Mouse (Mus musculus) neural tube, embryonic 15.5 days (tissue): Measurements from ENCODE around the gene Banf1. TPM values are rescaled to one million over a fixed set of nuclear protein-coding genes. Genes with fewer than 3 reads are reported as not detected.

Source experiments
- ATAC-seq: fragments of 200-750 bp; cut with Nextera tagmentation; 2 replicates; pipeline ENCODE4 v1.8.0; 2017; ENCODE audit warnings: mild to moderate bottlenecking, moderate TSS enrichment, moderate library complexity; ENCODE audit not compliant: low FRiP score
- H3K27ac ChIP-seq: fragments of 300-500 bp; sonication (generic); replicated peaks from 2 replicates; pipeline ENCODE4 v1.5.1; 2015; ENCODE audit warnings: mild to moderate bottlenecking, inconsistent platforms
- H3K27me3 ChIP-seq: fragments of 300-500 bp; sonication (generic); replicated peaks from 2 replicates; pipeline ENCODE4 v1.6.1; 2015; ENCODE audit warnings: inconsistent platforms
- H3K36me3 ChIP-seq: fragments of 300-500 bp; sonication (generic); 2 replicates; pipeline ENCODE4 v1.6.1; 2015; ENCODE audit warnings: inconsistent platforms
- H3K4me1 ChIP-seq: fragments of 300-500 bp; sonication (generic); 2 replicates; pipeline ENCODE4 v1.6.1; 2015; ENCODE audit warnings: inconsistent platforms
- H3K4me2 ChIP-seq: fragments of 300-500 bp; sonication (generic); 2 replicates; pipeline ENCODE4 v1.6.1; 2015; ENCODE audit warnings: inconsistent platforms, mild to moderate bottlenecking, moderate library complexity
- H3K4me3 ChIP-seq: fragments of 300-500 bp; sonication (generic); replicated peaks from 2 replicates; pipeline ENCODE4 v1.5.1; 2015; ENCODE audit warnings: mild to moderate bottlenecking, inconsistent platforms
- H3K9ac ChIP-seq: fragments of 300-500 bp; sonication (generic); replicated peaks from 2 replicates; pipeline ENCODE4 v1.6.1; 2015; ENCODE audit warnings: mild to moderate bottlenecking, inconsistent platforms
- H3K9me3 ChIP-seq: fragments of 300-500 bp; sonication (generic); replicated peaks from 2 replicates; pipeline ENCODE4 v1.6.1; 2016; ENCODE audit warnings: inconsistent platforms
- WGBS: fragments of 180-500 bp; shearing (Covaris S2); methylation state at CpG from one replicate; pipeline ENCODE4 v1.1.7; 2015; ENCODE audit warnings: mixed read lengths; 5-methylcytosine and 5-hydroxymethylcytosine counted together
- polyA plus RNA-seq: library from polyadenylated mRNA; unstranded; fragments of >200 nt; fragmentation: Nextera tagmentation; extraction: Ambion mirVana; gene quantifications from 2 replicates; pipeline ENCODE4 v1.2.1, GENCODE M21; 2015

Gene Banf1
- polyA plus RNA-seq, 1 experiment from 2014 or later, result 312 TPM

- Histone ChIP-seq H3K4me1 (peaks cover 6% of the 10 kb centered on the region), H3K4me3 (no peak overlapping the region), H3K27me3 (no peaks in the 10 kb centered on the region; the same call in 1 of the 2 replicates), H3K9ac (no peak overlapping the region), H3K27ac (no peak overlapping the region), H3K9me3 (no peaks in the 10 kb centered on the region), H3K4me2 (no peak overlapping the region), H3K36me3 (no peaks in the 10 kb centered on the region)
- no peak for ATAC-seq
- 81% methylated on average over 6 of the region's 6 CpGs for WGBS
Observed at GRCm38 (mm10) chr19:5348064-5348463, 18.9 kb downstream of the Banf1 start.

GRCm38 (mm10) chr19:5345297-5346131 is 21.5 kb downstream of the Banf1 start:
- Histone ChIP-seq H3K27me3 (no peaks in the 10 kb centered on the region; the same call in 1 of the 2 replicates), H3K9ac (no peak overlapping the region), H3K27ac (no peak overlapping the region), H3K4me1 (peaks cover 6% of the 10 kb centered on the region), H3K9me3 (no peaks in the 10 kb centered on the region), H3K36me3 (no peaks in the 10 kb centered on the region), H3K4me2 (no peak overlapping the region), H3K4me3 (no peak overlapping the region)
- 76% methylated on average over 6 of the region's 6 CpGs for WGBS
- no peak for ATAC-seq

- Histone ChIP-seq H3K27me3 (no peaks in the 10 kb centered on the region), H3K4me1 (no peaks in the 10 kb centered on the region), H3K36me3 (no peaks in the 10 kb centered on the region), H3K9me3 (no peaks in the 10 kb centered on the region), H3K4me2 (no peak overlapping the region), H3K4me3 (no peak overlapping the region), H3K27ac (no peak overlapping the region), H3K9ac (no peak overlapping the region)
- 87% methylated on average over 7 of the region's 7 CpGs for WGBS
- no peak for ATAC-seq
Observed at GRCm38 (mm10) chr19:5341360-5341759, 25.6 kb downstream of the Banf1 start.

- Histone ChIP-seq H3K4me3 (no peak overlapping the region), H3K4me2 (no peak overlapping the region), H3K27ac (no peak overlapping the region), H3K9ac (no peak overlapping the region), H3K4me1 (no peaks in the 10 kb centered on the region), H3K9me3 (no peaks in the 10 kb centered on the region), H3K27me3 (no peaks in the 10 kb centered on the region), H3K36me3 (no peaks in the 10 kb centered on the region)
- no peak for ATAC-seq
- WGBS, result 23% methylated on average over 5 of the region's 5 CpGs
Observed at GRCm38 (mm10) chr19:5337975-5338374, 29.0 kb downstream of the Banf1 start.

- no peak within 1 kb of the TSS for H3K4me3 ChIP-seq
- no peaks in the 10 kb centered on the region for H3K4me1 ChIP-seq
- H3K4me2 ChIP-seq, result no peak within 1 kb of the TSS
- whole genome bisulfite sequencing, result 88% methylated on average over 6 of the region's 6 CpGs
- H3K27me3 ChIP-seq, result no peaks in the 10 kb centered on the region
- H3K9ac ChIP-seq, result no peak within 1 kb of the TSS
- ATAC-seq, result no peak
- no peaks in the 10 kb centered on the region for H3K36me3 ChIP-seq
- no peaks in the 10 kb centered on the region for H3K9me3 ChIP-seq
- no peak within 1 kb of the TSS for H3K27ac ChIP-seq
Observed at GRCm38 (mm10) chr19:5335441-5335840, 31.5 kb downstream of the Banf1 start, which contains the start of gene Catsper1. TSS of gene Catsper1 (plus strand) at chr19:5335741.

GRCm38 (mm10) chr19:5334741-5335140 is 32.2 kb downstream of the Banf1 start:
- Histone ChIP-seq H3K27me3 (no peaks in the 10 kb centered on the region), H3K9ac (no peak overlapping the region), H3K4me3 (no peak overlapping the region), H3K27ac (no peak overlapping the region), H3K4me1 (no peaks in the 10 kb centered on the region), H3K4me2 (no peak overlapping the region), H3K36me3 (no peaks in the 10 kb centered on the region), H3K9me3 (no peaks in the 10 kb centered on the region)
- no peak for ATAC-seq
- WGBS, result 75% methylated on average over 5 of the region's 5 CpGs

GRCm38 (mm10) chr19:5327970-5328369 is 39.0 kb downstream of the Banf1 start:
- H3K4me1 ChIP-seq, result no peaks in the 10 kb centered on the region
- H3K9ac ChIP-seq, result no peak overlapping the region
- WGBS, result 78% methylated on average over 19 of the region's 19 CpGs
- no peaks in the 10 kb centered on the region for H3K9me3 ChIP-seq
- H3K36me3 ChIP-seq, result no peaks in the 10 kb centered on the region
- H3K27ac ChIP-seq, result no peak overlapping the region
- H3K27me3 ChIP-seq, result no peaks in the 10 kb centered on the region
- H3K4me2 ChIP-seq, result no peak overlapping the region
- no peak for ATAC-seq
- H3K4me3 ChIP-seq, result no peak overlapping the region

- no peak overlapping the region for H3K9ac ChIP-seq
- ATAC-seq, result no peak
- no peaks in the 10 kb centered on the region for H3K9me3 ChIP-seq
- H3K27ac ChIP-seq, result no peak overlapping the region
- 58% methylated on average over 17 of the region's 17 CpGs for WGBS
- no peaks in the 10 kb centered on the region for H3K36me3 ChIP-seq
- no peaks in the 10 kb centered on the region for H3K27me3 ChIP-seq
- no peak overlapping the region for H3K4me3 ChIP-seq
- no peaks in the 10 kb centered on the region for H3K4me1 ChIP-seq
- H3K4me2 ChIP-seq, result no peak overlapping the region
Observed at GRCm38 (mm10) chr19:5323801-5324200, 43.2 kb downstream of the Banf1 start.

Other genes with a start within 250 kb of the Banf1 start
- 82.4 and 94.5 TPM in 2 replicates for gene Klc2, start 248.6 kb downstream of the Banf1 start, polyA plus RNA-seq
- gene Pacs1, start 94.0 kb downstream of the Banf1 start, polyA plus RNA-seq, result 47.6 and 51.0 TPM in 2 replicates
- gene Sf3b2, start 71.7 kb downstream of the Banf1 start, polyA plus RNA-seq, result 300 and 331 TPM in 2 replicates
- gene Gal3st3, start 68.8 kb downstream of the Banf1 start, polyA plus RNA-seq, result 37.8 and 42.0 TPM in 2 replicates
- not detected in 2 replicates for gene Catsper1, start 31.4 kb downstream of the Banf1 start, polyA plus RNA-seq
- 8.0 and 10.0 TPM in 2 replicates for gene Cst6, start 17.6 kb downstream of the Banf1 start, polyA plus RNA-seq
- 42.6 and 42.8 TPM in 2 replicates for gene Eif1ad, start 427 bp downstream of the Banf1 start, polyA plus RNA-seq
- gene Sart1, start 21.5 kb upstream of the Banf1 start, polyA plus RNA-seq, result 66.5 and 72.8 TPM in 2 replicates
- gene Tsga10ip, start 35.4 kb upstream of the Banf1 start, polyA plus RNA-seq, result 0.59 TPM in 1 of 2 replicates, not detected in the other
- gene Drap1, start 57.8 kb upstream of the Banf1 start, polyA plus RNA-seq, result 300 and 329 TPM in 2 replicates
- 84.7 and 87.3 TPM in 2 replicates for gene AI837181, start 58.0 kb upstream of the Banf1 start, polyA plus RNA-seq
- gene Fosl1, start 80.4 kb upstream of the Banf1 start, polyA plus RNA-seq, result 0.45 TPM in 1 of 2 replicates, not detected in the other
- 12.6 and 15.0 TPM in 2 replicates for gene Ccdc85b, start 90.7 kb upstream of the Banf1 start, polyA plus RNA-seq
- gene Fibp, start 93.4 kb upstream of the Banf1 start, polyA plus RNA-seq, result 151 and 154 TPM in 2 replicates
- gene Ctsw, start 101.3 kb upstream of the Banf1 start, polyA plus RNA-seq, result 4.5 and 9.0 TPM in 2 replicates
- 54.0 and 62.6 TPM in 2 replicates for gene Efemp2, start 106.8 kb upstream of the Banf1 start, polyA plus RNA-seq
- 48.0 and 48.4 TPM in 2 replicates for gene Mus81, start 121.2 kb upstream of the Banf1 start, polyA plus RNA-seq
- 3,233 and 3,320 TPM in 2 replicates for gene Cfl1, start 123.3 kb upstream of the Banf1 start, polyA plus RNA-seq
- 0.20 and 0.42 TPM in 2 replicates for gene 1700020D05Rik, start 136.6 kb upstream of the Banf1 start, polyA plus RNA-seq
- gene Snx32, start 143.4 kb upstream of the Banf1 start, polyA plus RNA-seq, result 82.1 and 103 TPM in 2 replicates
- gene Ovol1, start 193.5 kb upstream of the Banf1 start, polyA plus RNA-seq, result 0.06 and 2.0 TPM in 2 replicates
- 2.7 and 4.7 TPM in 2 replicates for gene Ap5b1, start 200.9 kb upstream of the Banf1 start, polyA plus RNA-seq
- 68.2 and 81.5 TPM in 2 replicates for gene Rnaseh2c, start 234.7 kb upstream of the Banf1 start, polyA plus RNA-seq
- gene Kat5, start 243.1 kb upstream of the Banf1 start, polyA plus RNA-seq, result 64.9 and 66.2 TPM in 2 replicates